Mouse (Mus musculus) G1E (cell line): ENCODE data around the gene Tcp10c. TPM values are rescaled to one million over a fixed set of nuclear protein-coding genes. Genes with fewer than 3 reads are reported as not detected.
A peak's percentile ranks its signal among the peaks of the same experiment; 100 is the strongest.
"Not testable (repeated sequence)": the region's sequence is repeated elsewhere in the genome, so short reads cannot be mapped to it uniquely, and the experiment has no call there.

ENCODE experiments used
- ATAC-seq: 2 replicates; pipeline ENCODE4 v1.8.0; 2016; ENCODE audit warnings: mild to moderate bottlenecking; ENCODE audit not compliant: insufficient number of reproducible peaks, poor library complexity, low FRiP score, severe bottlenecking; ENCODE audit errors: extremely low read depth
- DNase-seq: peaks from one replicate; pipeline ENCODE4 v3.0.0; 2012; ENCODE audit warnings: low spot score
- H3K27me3 ChIP-seq: 2 replicates; pipeline ENCODE4 v1.6.1; 2012; ENCODE audit warnings: mild to moderate bottlenecking, low read length, inconsistent platforms; ENCODE audit not compliant: insufficient read depth
- H3K36me3 ChIP-seq: replicated peaks from 2 replicates; pipeline ENCODE3; 2012; ENCODE audit warnings: mild to moderate bottlenecking, inconsistent platforms
- H3K4me1 ChIP-seq: 2 replicates; pipeline ENCODE4 v1.6.1; 2012; ENCODE audit warnings: low read depth, low read length, inconsistent platforms, mixed read lengths; ENCODE audit not compliant: insufficient read depth
- H3K4me3 ChIP-seq: 2 replicates; pipeline ENCODE4 v1.5.1; 2012; ENCODE audit warnings: low read depth, mild to moderate bottlenecking, inconsistent platforms, low read length, moderate library complexity, mixed read lengths
- H3K9me3 ChIP-seq: replicated peaks from 2 replicates; pipeline ENCODE4 v1.6.1; 2012; ENCODE audit warnings: inconsistent platforms
- polyA plus RNA-seq: library from polyadenylated mRNA; stranded (reverse); fragments of >175 nt; gene quantifications from 2 replicates; pipeline ENCODE4 v1.2.3, GENCODE M21; 2012
- total RNA-seq, 2 experiments: library from RNA; stranded (forward) in 1 of 2; stranded (reverse) in 1 of 2; fragments of 200-1000 nt in 1 of 2; fragments of >200 nt in 1 of 2; fragmentation: Nextera tagmentation in 1 of 2; gene quantifications; 2 replicates each; pipeline ENCODE4 v1.2.3; 2014 to 2017

Tcp10c gene
- total RNA-seq (2014; fragmentation: Nextera tagmentation) (not detected in 2 replicates), total RNA-seq (2017) (not detected in 2 replicates), polyA plus RNA-seq (not detected in 2 replicates)

DNA sequence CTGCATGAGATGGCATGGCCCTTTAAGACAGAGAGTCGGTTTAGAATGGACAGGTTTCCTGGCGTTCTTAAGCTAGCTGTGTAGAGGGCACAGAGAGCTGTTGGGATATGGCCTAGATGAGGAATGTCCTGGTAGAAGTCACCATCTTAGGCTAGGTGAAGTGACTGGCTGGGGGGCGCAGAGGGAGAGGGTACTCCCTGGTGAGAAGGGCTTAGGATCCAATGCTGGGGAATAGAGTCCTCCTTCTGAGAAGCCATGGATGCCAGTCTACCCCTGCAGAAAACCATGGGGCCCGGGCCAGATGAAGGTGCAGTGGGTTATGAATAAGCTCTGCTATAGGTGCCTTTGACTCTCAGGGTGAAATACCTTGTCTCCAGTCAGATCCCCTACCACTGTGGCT is at the start of gene Tcp10c:
Gene Tcp10c, plus strand, starts transcription at position 52 of the 400 bp plus-strand sequence.
- not testable (repeated sequence) for H3K4me1 ChIP-seq, DNase-seq, H3K9me3 ChIP-seq, H3K36me3 ChIP-seq, H3K27me3 ChIP-seq, H3K4me3 ChIP-seq, ATAC-seq

DNA sequence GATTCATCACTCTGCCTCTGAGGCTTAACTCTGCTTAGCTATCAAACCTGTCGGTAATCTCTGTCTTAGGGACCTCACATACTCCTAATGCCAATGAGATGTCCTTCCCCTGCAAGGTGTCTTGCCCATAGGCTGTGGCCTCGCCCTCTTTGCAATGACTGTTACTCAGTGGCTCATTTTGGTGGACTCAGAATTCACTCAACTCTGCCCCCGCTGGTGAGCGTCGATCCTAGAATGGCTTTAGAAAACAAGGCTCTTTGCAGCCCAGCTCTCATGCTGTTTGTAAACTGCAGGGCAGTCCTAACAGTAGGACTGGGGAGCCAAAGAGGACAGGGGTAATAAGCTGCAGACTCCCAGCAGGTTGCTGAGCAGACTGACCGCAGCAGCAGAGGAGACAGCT is 46.5 kb upstream of the Tcp10c start:
- ATAC-seq, H3K4me3 ChIP-seq, H3K27me3 ChIP-seq, H3K4me1 ChIP-seq, H3K9me3 ChIP-seq, DNase-seq, H3K36me3 ChIP-seq: not testable (repeated sequence)

DNA sequence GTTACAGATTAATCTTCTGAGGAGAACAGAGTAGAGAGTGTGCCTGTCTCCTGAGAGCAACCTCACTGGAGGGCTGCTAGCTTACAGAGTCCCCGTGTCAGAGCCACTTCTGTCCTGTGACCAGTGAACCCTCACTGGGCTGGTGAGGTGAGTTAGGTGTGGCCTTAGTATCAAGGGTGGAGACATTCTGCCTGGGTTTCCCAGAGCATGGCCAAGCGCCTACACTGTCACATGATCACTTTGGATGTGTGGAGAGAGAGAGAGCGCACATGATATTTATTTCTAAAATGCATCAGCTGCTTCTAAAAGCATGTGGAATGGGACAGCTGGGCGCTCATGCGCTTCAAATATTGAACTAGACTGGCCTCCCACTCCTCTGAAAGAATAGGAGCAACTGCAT is 46.0 kb upstream of the Tcp10c start:
- not testable (repeated sequence) for H3K36me3 ChIP-seq, H3K27me3 ChIP-seq, H3K4me3 ChIP-seq, H3K4me1 ChIP-seq, DNase-seq, ATAC-seq, H3K9me3 ChIP-seq

DNA sequence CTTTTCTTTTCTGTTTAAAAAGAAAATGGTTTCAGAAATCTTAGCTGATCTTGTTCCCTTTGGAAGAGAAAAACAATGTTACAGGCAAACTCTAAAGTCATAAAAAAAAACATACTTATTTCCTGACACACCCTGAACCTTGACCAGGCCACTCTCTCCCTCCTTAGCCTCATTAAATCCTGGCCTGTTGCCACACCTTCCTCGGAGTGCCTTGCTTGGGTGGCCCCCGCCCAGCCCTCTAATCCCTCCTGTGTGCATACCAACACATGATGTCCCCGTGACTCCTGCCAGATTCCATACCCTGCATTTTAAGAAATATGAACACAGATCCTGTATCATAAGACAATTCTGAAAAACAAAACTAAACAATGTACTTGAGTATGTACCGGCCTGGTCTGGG is 45.6 kb upstream of the Tcp10c start:
- not testable (repeated sequence) for H3K36me3 ChIP-seq, DNase-seq, H3K27me3 ChIP-seq, ATAC-seq, H3K9me3 ChIP-seq, H3K4me3 ChIP-seq, H3K4me1 ChIP-seq

DNA sequence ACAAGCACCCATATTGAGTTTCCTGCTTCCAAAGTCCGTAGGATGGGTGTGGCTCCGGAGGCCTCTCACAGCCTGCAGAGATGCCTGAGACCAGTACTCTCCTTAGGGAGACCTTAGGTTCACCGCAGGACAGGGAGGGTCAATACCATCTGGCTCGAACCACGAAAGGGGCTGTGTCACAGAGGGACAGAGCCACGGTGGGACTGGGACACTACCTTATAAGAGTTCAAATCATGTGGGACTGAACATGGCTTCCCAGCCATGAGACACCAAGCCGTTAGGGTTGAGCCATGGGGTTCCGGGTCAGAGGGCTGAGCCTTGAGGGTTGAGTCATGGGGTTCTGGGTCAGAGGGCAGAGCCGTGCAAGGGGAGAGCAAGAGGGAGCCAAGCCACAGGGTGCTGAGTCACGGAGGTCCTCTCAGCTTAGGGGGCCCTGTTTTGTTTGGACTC is 45.2 kb upstream of the Tcp10c start:
- not testable (repeated sequence) for H3K36me3 ChIP-seq, ATAC-seq, H3K4me1 ChIP-seq, H3K4me3 ChIP-seq, H3K27me3 ChIP-seq, DNase-seq, H3K9me3 ChIP-seq

DNA sequence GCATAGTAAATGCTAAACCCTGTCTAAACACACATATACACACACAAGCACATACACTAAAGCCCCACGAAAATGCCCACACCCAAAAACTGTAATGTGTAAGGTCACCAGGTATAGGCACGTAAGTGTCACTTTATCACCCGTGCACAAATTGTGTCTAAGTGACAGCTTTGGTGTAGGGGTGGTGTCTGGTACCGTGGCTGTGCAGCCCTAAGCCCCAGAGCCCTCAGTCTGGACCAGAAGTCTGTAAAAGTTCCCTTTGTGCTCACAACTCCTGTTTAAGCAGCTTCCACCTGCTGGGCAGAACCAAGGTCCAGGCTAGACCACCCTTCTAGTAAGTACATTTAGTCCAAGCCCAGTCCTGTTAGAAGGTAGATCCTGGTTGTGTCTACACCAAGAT is 24.4 kb upstream of the Tcp10c start:
- not testable (repeated sequence) for H3K27me3 ChIP-seq, H3K4me3 ChIP-seq, H3K36me3 ChIP-seq, ATAC-seq, H3K9me3 ChIP-seq, H3K4me1 ChIP-seq, DNase-seq

DNA sequence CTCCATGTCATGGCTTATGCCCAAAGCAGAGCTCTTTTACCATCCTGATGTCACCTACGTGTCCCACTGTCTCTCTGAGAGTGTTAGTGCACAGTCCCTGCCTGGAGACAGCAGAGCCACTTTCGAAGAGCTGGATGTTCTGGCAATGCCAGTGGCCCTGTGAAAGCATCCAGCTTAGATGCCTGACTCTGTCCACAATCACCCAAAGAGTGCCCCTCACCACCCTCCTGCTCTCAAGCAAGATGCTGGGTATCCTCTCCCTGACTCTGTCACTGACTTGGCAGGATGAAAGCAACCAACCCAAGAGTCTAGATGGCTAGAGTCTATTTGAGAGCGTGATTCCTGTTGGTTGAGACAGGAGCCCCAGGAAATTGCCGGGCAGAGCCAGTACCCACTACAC is 23.2 kb upstream of the Tcp10c start:
- H3K4me1 ChIP-seq, DNase-seq, H3K4me3 ChIP-seq, H3K36me3 ChIP-seq, H3K27me3 ChIP-seq, H3K9me3 ChIP-seq, ATAC-seq: not testable (repeated sequence)

DNA sequence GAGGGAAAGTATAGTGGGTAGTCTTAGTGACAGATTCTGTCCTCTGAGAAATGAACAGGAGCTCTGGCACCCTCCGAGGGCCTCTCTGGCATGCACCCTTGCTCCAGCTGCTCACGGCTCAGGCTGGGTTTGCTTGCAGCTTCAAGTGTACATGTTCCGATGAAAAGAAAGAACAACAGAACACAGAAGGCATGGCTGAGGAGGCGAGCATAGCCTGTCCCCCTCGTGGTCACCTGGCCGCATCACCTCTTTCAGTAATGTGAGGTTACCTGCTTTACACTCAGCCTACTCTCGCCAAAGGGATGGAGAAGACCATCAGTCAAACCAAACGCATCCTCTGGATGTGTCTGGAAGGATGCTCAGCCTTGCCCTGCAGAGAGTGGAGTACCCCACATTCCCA is 21.9 kb upstream of the Tcp10c start:
- H3K4me3 ChIP-seq, H3K9me3 ChIP-seq, ATAC-seq, H3K27me3 ChIP-seq, H3K36me3 ChIP-seq, DNase-seq, H3K4me1 ChIP-seq: not testable (repeated sequence)

DNA sequence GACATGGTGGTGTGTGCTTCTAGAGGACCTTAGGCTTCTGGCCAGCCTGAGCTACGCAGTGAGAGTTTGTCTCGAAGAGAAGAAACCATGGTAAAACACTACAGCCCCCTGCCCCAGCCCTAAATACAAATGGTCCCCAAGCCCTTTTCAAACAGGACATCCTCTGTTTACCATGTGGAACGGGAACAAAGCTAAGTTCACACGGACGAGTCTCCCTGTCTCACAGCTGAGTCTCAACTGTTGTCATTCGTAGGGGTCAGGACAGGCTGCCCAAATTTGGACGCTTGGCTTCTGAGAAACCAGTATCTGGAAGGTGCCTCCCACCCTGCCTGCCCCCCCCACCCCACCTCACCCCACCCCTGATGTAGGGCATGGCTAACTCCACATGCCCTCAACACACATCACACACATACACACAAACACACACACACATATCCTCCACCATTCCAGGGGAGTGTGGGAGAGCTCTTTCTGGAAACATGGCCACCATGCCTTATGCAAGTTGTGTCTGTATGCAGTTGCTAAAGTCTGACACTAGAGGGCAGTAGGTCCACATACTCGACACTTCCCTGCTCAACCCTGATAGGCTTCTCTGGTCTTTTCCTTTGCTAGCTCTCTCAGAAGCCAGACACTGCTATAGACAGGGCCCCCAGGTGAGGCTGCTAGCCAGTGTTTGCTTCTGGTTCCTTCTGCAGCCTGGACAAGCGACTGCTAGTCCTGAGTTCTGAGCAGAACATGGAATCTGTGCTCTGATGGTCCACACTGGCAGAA is 17.2 kb upstream of the Tcp10c start:
- not testable (repeated sequence) for H3K9me3 ChIP-seq, H3K4me1 ChIP-seq, DNase-seq, H3K27me3 ChIP-seq, H3K36me3 ChIP-seq, H3K4me3 ChIP-seq
- peak; percentile 51 for ATAC-seq

DNA sequence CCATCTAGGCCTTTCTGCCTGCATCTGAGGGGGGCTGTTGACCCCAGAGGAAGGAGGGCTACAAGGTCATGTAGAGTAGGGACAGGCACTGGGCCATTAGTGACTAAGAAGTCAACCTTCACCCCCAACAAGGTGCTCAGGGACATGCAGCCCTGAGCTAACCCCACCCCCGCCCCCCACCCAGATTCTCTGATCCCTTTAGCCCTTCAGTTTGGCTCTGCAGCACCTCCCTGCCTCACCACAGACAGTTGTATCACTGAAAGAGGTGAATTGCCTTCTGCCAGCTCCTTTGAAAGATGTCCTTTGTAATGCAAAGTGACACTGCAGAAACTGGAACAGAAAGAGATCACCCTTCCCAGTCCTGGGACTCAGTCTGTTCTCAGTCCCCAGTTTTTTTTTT is 16.4 kb upstream of the Tcp10c start:
- not testable (repeated sequence) for H3K4me3 ChIP-seq, H3K36me3 ChIP-seq, H3K9me3 ChIP-seq, H3K4me1 ChIP-seq, ATAC-seq, H3K27me3 ChIP-seq, DNase-seq

DNA sequence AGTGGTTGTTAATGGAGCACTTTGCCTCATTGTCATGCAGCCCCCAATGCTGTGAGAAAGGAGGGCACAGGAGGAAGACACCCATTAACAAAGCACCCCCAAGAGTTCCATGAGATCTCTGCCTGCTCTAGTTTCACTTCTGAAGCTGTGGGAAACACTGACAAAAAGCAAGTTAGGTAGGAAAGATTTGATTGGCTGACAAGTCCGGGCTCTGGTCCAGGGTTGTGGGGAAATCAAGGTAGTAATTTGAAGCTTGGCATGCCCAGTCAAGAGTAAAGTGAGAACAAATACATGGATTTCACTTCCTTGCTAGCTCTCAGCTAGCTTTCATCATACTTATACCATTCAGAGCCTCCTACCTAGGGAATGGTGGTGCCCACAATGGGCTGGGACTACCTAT is 14.3 kb upstream of the Tcp10c start:
- not testable (repeated sequence) for H3K9me3 ChIP-seq, ATAC-seq, H3K36me3 ChIP-seq, DNase-seq, H3K4me1 ChIP-seq, H3K27me3 ChIP-seq, H3K4me3 ChIP-seq

DNA sequence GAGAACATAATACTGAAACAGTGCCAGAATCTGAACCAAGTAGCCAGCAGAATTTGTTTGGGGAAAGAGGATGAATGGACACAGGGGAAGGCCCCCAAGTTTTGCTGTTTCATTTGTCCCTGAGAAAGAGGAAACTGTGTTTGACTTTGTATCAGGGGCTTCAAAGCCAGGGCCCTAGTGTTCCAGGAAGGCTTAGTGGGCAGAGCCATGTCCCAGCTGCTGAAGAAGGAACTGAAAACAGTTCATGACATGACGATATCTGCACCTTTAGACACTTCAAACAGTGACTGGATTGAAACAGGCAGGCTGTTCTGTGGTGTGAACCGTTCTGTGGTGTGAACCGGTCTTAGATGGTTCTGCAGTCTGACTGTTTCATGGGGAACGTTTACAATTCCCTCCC is 8.4 kb upstream of the Tcp10c start:
- ATAC-seq, DNase-seq, H3K9me3 ChIP-seq: not testable (repeated sequence)

More for the DNA sequence above, 8.4 kb upstream of the Tcp10c start:
- H3K4me1 ChIP-seq, H3K27me3 ChIP-seq, H3K4me3 ChIP-seq, H3K36me3 ChIP-seq: not testable (repeated sequence)
